Mouse (Mus musculus): Measurements from ENCODE around the gene Ccdc146. TPM values are rescaled to one million over a fixed set of nuclear protein-coding genes. Genes with fewer than 3 reads are reported as not detected.

Gene Ccdc146
- 4.3 TPM for polyA plus RNA-seq (2014; fragmentation: Illumina TruSeq; extraction: RNeasy Lipid Tissue Mini Kit (QIAGEN cat#74804); ENCODE audit: insufficient read depth, low read depth, low replicate concordance)

GRCm38 (mm10) chr5:21424614-21425602 is at the start of gene Ccdc146, which contains the start of gene Fam185a:
Gene Ccdc146, minus strand, starts transcription at chr5:21424677.
Gene Fam185a, plus strand, starts transcription at chr5:21424958.

GRCm38 (mm10) chr5:21372493-21373179 is 51.8 kb downstream of the Ccdc146 start, which contains the start of gene Fgl2:
Gene Fgl2, plus strand, starts transcription at chr5:21372642.

Other genes starting within 250 kb of the Ccdc146 start
- 18.4 TPM for gene Gsap, start 238.4 kb downstream of the Ccdc146 start, polyA plus RNA-seq (2014; fragmentation: Illumina TruSeq; extraction: RNeasy Lipid Tissue Mini Kit (QIAGEN cat#74804); ENCODE audit: insufficient read depth, low read depth, low replicate concordance)
- 16.2 TPM for gene Fgl2, start 52.0 kb downstream of the Ccdc146 start, polyA plus RNA-seq (2014; fragmentation: Illumina TruSeq; extraction: RNeasy Lipid Tissue Mini Kit (QIAGEN cat#74804); ENCODE audit: insufficient read depth, low read depth, low replicate concordance)
- gene Fam185a, start 281 bp upstream of the Ccdc146 start, polyA plus RNA-seq (2014; fragmentation: Illumina TruSeq; extraction: RNeasy Lipid Tissue Mini Kit (QIAGEN cat#74804); ENCODE audit: insufficient read depth, low read depth, low replicate concordance), result 2.7 TPM
- 5.5 TPM for gene Lrrc17, start 118.9 kb upstream of the Ccdc146 start, polyA plus RNA-seq (2014; fragmentation: Illumina TruSeq; extraction: RNeasy Lipid Tissue Mini Kit (QIAGEN cat#74804); ENCODE audit: insufficient read depth, low read depth, low replicate concordance)
- 1.1 TPM for gene Fbxl13, start 221.0 kb upstream of the Ccdc146 start, polyA plus RNA-seq (2014; fragmentation: Illumina TruSeq; extraction: RNeasy Lipid Tissue Mini Kit (QIAGEN cat#74804); ENCODE audit: insufficient read depth, low read depth, low replicate concordance)
- gene Armc10, start 221.1 kb upstream of the Ccdc146 start, polyA plus RNA-seq (2014; fragmentation: Illumina TruSeq; extraction: RNeasy Lipid Tissue Mini Kit (QIAGEN cat#74804); ENCODE audit: insufficient read depth, low read depth, low replicate concordance), result 20.5 TPM

All from lung, adult 10 weeks (tissue).